Mouse (Mus musculus) bone marrow, adult 2 months (tissue): Measurements from ENCODE around the gene Kcnj4. TPM values are rescaled to one million over a fixed set of nuclear protein-coding genes. Genes with fewer than 3 reads are reported as not detected.

Experiments
- H3K27ac ChIP-seq: fragments of 200-500 bp; 2 replicates; pipeline ENCODE4 v1.5.1; 2012; ENCODE audit warnings: low read depth, mild to moderate bottlenecking, control low read depth, inconsistent platforms, low read length; ENCODE audit not compliant: control insufficient read depth, poor library complexity, insufficient read depth
- H3K4me1 ChIP-seq: fragments of 200-500 bp; 2 replicates; pipeline ENCODE4 v1.6.1; 2011; ENCODE audit warnings: low read length; ENCODE audit not compliant: control insufficient read depth, insufficient read depth
- H3K4me3 ChIP-seq: fragments of 200-500 bp; replicated peaks from 2 replicates; pipeline ENCODE3; 2011; ENCODE audit warnings: mild to moderate bottlenecking, low read depth, low read length, control low read depth; ENCODE audit not compliant: control insufficient read depth
- CTCF ChIP-seq: fragments of 200-500 bp; IDR thresholded peaks from 2 replicates; pipeline ENCODE4 v1.5.1; 2011; ENCODE audit warnings: low read length, control low read depth; ENCODE audit not compliant: control insufficient read depth, insufficient read depth
- POLR2A ChIP-seq: fragments of 200-500 bp; IDR thresholded peaks from 2 replicates; pipeline ENCODE4 v1.6.1; 2011; ENCODE audit warnings: low read depth, mild to moderate bottlenecking, control low read depth, low read length, borderline replicate concordance; ENCODE audit not compliant: control insufficient read depth
- WGBS: fragments of 180-500 bp; shearing (Covaris S2); methylation state at CpG from one replicate; pipeline ENCODE4 v1.1.7; 2018; 5-methylcytosine and 5-hydroxymethylcytosine counted together
- polyA plus RNA-seq: library from polyadenylated mRNA; stranded (reverse); fragments of >200 nt; gene quantifications from 2 replicates; pipeline ENCODE4 v1.2.4, GENCODE M21; 2011; ENCODE audit warnings: low replicate concordance; ENCODE audit not compliant: missing spikeins, insufficient read depth, insufficient read length

Kcnj4 gene
- polyA plus RNA-seq, 1 experiment: 2.1 TPM

DNA sequence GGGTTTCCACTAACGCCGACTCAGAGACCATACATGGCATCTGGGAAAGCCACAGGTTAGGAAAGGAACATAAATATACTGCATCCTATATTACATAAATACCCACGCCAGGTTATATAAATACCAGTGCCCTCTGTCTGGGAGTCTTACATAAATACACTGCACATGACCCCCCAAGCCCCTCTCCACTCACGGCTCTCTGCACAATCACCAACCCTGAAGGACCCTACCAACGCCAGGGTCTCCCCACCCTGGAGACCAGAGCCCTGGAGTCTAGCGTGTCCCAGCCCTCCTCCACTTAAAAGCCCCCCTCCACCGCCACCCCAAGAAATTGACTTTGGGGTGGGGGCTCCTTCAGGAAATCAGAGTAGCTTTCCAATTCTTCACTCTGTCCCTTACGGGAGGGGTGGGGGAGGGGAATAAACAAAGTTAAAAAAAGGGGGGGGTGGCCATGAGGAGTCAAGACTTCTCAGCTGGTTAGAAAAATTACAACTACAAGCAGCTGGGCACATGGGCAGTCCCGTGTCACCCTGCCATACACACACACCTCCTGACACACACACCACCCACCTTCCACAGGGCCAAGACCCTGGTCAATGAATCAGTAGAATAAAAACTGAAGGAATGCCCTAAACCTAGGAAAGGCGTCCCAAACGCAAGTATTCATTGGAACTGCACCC lies 64.2 kb downstream of the Kcnj4 start:
- no peaks in the 10 kb centered on the region; the same call in 1 of the 2 replicates for H3K4me1 ChIP-seq
- H3K4me3 ChIP-seq: peak overlapping the region; percentile 54
- TF ChIP-seq POLR2A (no peak), CTCF (no peak)
- 6% methylated on average over 11 of the region's 11 CpGs for WGBS
- peak overlapping the region; percentile 88; the same call in 1 of the 2 replicates for H3K27ac ChIP-seq

GRCm38 (mm10) chr15:79440223-79440622 lies 64.8 kb downstream of the Kcnj4 start:
- peaks cover 3% of the 10 kb centered on the region for H3K4me1 ChIP-seq
- 5% methylated on average over 4 of the region's 4 CpGs for WGBS

DNA sequence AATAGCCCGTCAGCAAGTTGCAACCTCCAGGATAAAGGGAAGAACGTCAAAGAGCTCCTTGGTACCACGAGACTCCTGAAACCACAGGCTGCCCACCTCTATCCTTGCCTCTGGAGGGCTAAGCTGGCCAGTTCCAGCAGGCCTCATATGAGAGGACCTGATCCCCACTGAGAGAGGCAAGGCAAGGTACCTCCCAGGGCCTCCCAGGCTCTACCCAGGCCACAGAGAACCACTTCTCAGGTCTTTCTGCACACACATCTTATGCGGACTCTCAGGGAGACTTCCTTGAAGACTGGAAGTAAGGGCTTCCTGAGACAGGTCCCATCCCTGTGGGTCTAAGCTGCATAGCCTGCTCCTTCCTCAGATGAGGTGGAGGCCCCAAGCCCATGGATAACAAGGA lies 65.7 kb downstream of the Kcnj4 start:
- WGBS: 67% methylated on average over 4 of the region's 4 CpGs
- H3K4me3 ChIP-seq: no peak overlapping the region
- peaks cover 4% of the 10 kb centered on the region for H3K4me1 ChIP-seq
- no peak for TF ChIP-seq POLR2A
- no peak for TF ChIP-seq CTCF
- no peak overlapping the region for H3K27ac ChIP-seq

More at GRCm38 (mm10) chr15:79440223-79440622, 64.8 kb downstream of the Kcnj4 start:
- TF ChIP-seq POLR2A: no peak
- TF ChIP-seq CTCF: no peak
- peak overlapping the region; percentile 19 for H3K4me3 ChIP-seq
- no peak overlapping the region for H3K27ac ChIP-seq

GRCm38 (mm10) chr15:79438816-79439215 lies 66.2 kb downstream of the Kcnj4 start:
- WGBS: 87% methylated on average over 8 of the region's 8 CpGs
- TF ChIP-seq CTCF (no peak), POLR2A (no peak)
- Histone ChIP-seq H3K27ac (no peak overlapping the region), H3K4me1 (peaks cover 4% of the 10 kb centered on the region), H3K4me3 (no peak overlapping the region)

- TF ChIP-seq CTCF (no peak), POLR2A (no peak)
- peaks cover 4% of the 10 kb centered on the region for H3K4me1 ChIP-seq
- 86% methylated on average over 6 of the region's 6 CpGs for WGBS
- no peak overlapping the region for H3K4me3 ChIP-seq
- H3K27ac ChIP-seq: no peak overlapping the region
These were observed 66.7 kb downstream of the Kcnj4 start for GRCm38 (mm10) chr15:79438209-79438810.

- WGBS: 82% methylated on average over 12 of the region's 12 CpGs
- Histone ChIP-seq H3K27ac (no peak overlapping the region), H3K4me3 (no peak overlapping the region), H3K4me1 (peaks cover 6% of the 10 kb centered on the region)
- no peak for TF ChIP-seq CTCF
- TF ChIP-seq POLR2A: no peak
These were observed 67.4 kb downstream of the Kcnj4 start for GRCm38 (mm10) chr15:79437541-79438208.

DNA sequence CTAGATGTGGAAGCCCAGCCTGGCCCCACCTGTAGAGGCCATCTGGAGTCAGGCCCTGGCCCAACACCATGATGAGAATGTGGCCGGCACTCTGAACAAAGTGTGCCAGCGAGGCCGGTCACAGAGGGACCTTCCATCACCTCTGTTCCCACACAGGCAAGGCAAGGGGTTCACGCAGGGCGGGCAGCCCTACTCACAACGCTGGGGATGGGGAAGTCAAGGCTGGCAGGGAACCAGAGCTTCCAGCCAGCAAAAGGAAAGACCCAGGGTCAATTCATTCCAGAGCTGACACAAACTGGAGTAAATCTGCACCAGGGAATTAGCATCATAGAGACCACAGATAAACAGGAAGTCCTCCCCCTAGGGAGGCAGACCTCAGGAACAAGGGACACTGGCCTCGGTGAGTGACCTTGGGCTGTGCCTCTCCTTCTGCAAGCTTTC lies 68.5 kb downstream of the Kcnj4 start:
- Histone ChIP-seq H3K4me1 (peaks cover 7% of the 10 kb centered on the region), H3K4me3 (no peak overlapping the region), H3K27ac (no peak overlapping the region)
- no peak for TF ChIP-seq CTCF
- no peak for TF ChIP-seq POLR2A
- 27% methylated on average over 7 of the region's 7 CpGs for WGBS

DNA sequence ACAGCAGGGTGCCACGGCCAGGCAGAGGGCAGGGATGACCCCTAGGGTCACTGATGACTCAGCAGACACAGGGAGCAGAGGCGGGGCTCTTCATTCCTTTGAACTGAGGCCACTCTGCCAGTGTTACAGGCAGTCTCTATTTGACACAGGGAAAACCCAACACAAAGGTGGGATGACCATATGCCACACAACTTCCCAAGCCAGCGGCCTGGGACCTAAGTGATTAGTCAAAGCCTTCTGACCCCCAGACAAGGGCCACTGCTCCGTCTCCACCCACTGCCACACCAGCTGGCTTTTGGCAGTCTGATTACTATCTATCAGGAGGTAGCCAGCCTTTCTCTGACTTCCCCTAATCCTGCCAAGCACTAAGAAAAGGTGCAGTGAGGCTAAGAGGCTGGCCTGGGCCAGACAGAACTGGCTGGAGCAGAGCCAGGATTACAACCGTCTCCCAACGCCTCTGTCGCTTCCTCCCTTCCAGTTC lies 69.8 kb downstream of the Kcnj4 start:
- TF ChIP-seq CTCF (no peak), POLR2A (no peak)

More for the DNA sequence above, 69.8 kb downstream of the Kcnj4 start:
- 23% methylated on average over 7 of the region's 7 CpGs for WGBS
- peak overlapping the region; percentile 15; the same call in 1 of the 2 replicates for H3K27ac ChIP-seq
- peaks cover 7% of the 10 kb centered on the region for H3K4me1 ChIP-seq
- no peak overlapping the region for H3K4me3 ChIP-seq

Other genes starting within 250 kb of the Kcnj4 start
- not detected in 2 replicates for gene Baiap2l2, start 219.7 kb downstream of the Kcnj4 start, polyA plus RNA-seq
- 8.3 and 13.0 TPM in 2 replicates for gene Pla2g6, start 176.9 kb downstream of the Kcnj4 start, polyA plus RNA-seq
- 0.50 and 3.6 TPM in 2 replicates for gene Maff, start 158.6 kb downstream of the Kcnj4 start, polyA plus RNA-seq
- 4.9 and 19.1 TPM in 2 replicates for gene Tmem184b, start 101.7 kb downstream of the Kcnj4 start, polyA plus RNA-seq
- gene Csnk1e, start 49.7 kb downstream of the Kcnj4 start, polyA plus RNA-seq: 12.3 and 34.2 TPM in 2 replicates
- gene Kdelr3, start 11.2 kb upstream of the Kcnj4 start, polyA plus RNA-seq: 1.1 and 8.2 TPM in 2 replicates
- gene Ddx17, start 41.5 kb upstream of the Kcnj4 start, polyA plus RNA-seq: 96.6 and 126 TPM in 2 replicates
- 3.7 TPM in 1 of 2 replicates, not detected in the other for gene Dmc1, start 99.9 kb upstream of the Kcnj4 start, polyA plus RNA-seq
- 2.7 and 8.5 TPM in 2 replicates for gene Fam227a, start 153.7 kb upstream of the Kcnj4 start, polyA plus RNA-seq
- 7.4 and 13.3 TPM in 2 replicates for gene Cby1, start 154.0 kb upstream of the Kcnj4 start, polyA plus RNA-seq
- gene Tomm22, start 165.6 kb upstream of the Kcnj4 start, polyA plus RNA-seq: 96.4 and 126 TPM in 2 replicates
- 15.3 and 20.4 TPM in 2 replicates for gene Josd1, start 182.7 kb upstream of the Kcnj4 start, polyA plus RNA-seq
- gene Gtpbp1, start 185.6 kb upstream of the Kcnj4 start, polyA plus RNA-seq: 46.1 and 53.9 TPM in 2 replicates
- 63.2 and 147 TPM in 2 replicates for gene Sun2, start 237.3 kb upstream of the Kcnj4 start, polyA plus RNA-seq